Mouse (Mus musculus) adrenal gland, adult 18-20 months (tissue): ENCODE measurements around the gene Gm20830. TPM values are rescaled to one million over a fixed set of nuclear protein-coding genes. Genes with fewer than 3 reads are reported as not detected.
"Not testable (repeated sequence)": the region's sequence is repeated elsewhere in the genome, so short reads cannot be mapped to it uniquely, and the experiment has no call there.

Experiments used
- DNase-seq, 2 experiments: peaks; one replicate each; pipeline ENCODE4 v3.0.0; 2021 to 2022; ENCODE audit warnings: low spot score in 2 of 2
- long read RNA-seq, 2 experiments: library from polyadenylated mRNA; stranded (forward); transcript quantifications; one replicate each; pipeline ENCODE4 v2.0.0; 2021
- total RNA-seq, 2 experiments: library from RNA; stranded (reverse); gene quantifications; 1 replicate in 1 of 2; 2 replicates in 1 of 2; pipeline ENCODE4 v1.2.3; 2021

Gene Gm20830
- not detected for total RNA-seq
- long read RNA-seq, experiment 1 = 0 reads
- long read RNA-seq, experiment 2 = 0 reads

GRCm38 (mm10) chrY:6918182-6918581 lies at the start of gene Gm20830:
Gene Gm20830, minus strand, starts transcription at chrY:6918282.
- DNase-seq = not testable (repeated sequence)

Other genes with a start within 250 kb of the Gm20830 start
- gene Gm21719, start 235.4 kb downstream of the Gm20830 start, total RNA-seq = not detected